Mouse (Mus musculus): ENCODE results near the gene Serpina3c.

The Serpina3c gene

DNA sequence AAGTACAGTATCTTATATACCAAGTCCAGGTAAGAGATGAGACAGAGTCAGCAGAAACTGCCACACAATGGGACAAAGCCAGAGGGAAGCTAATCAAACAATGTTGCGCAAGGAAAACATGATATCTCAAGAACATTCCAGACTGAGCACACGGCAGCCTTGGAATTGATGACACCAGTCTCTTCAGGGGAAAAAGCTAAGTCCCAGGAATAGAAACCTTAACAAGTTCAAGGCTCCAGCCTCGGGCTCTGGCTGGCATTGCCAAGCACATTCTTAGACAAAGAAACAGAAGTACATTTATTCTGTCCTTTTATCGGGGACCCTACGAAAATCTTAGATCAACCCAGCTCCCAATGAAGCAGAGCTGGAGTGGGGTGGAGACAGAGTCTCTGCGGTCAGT, 52.9 kb downstream of the Serpina3c start, which contains the start of gene Serpina5:
Serpina5 (plus strand) TSS at position 346 of the 400 bp plus-strand sequence.
- no peak for TF ChIP-seq CTCF (conservative IDR thresholded peaks at IDR 0.05; ENCODE audit: low read length)
- TF ChIP-seq POU5F1 (IDR thresholded peaks at IDR 0.05; ENCODE audit: borderline replicate concordance, low read length) = no peak
- no peak for TF ChIP-seq NANOG (IDR thresholded peaks at IDR 0.05; ENCODE audit: borderline replicate concordance, low read length)
- H3K4me1 ChIP-seq (replicated peaks; ENCODE audit: low read depth, low read length) = no peaks in the 10 kb centered on the region

More for the DNA sequence above, 52.9 kb downstream of the Serpina3c start, which contains the start of gene Serpina5:
- no peaks in the 10 kb centered on the region for H3K27me3 ChIP-seq (ENCODE audit: insufficient read depth, low read length)
- no peaks in the 10 kb centered on the region for H3K36me3 ChIP-seq (ENCODE audit: insufficient read depth, low read length)
- H3K4me3 ChIP-seq (replicated peaks; ENCODE audit: low read length) = no peak within 1 kb of the TSS
- H3K9me3 ChIP-seq (ENCODE audit: low read length) = no peaks in the 10 kb centered on the region
